Mouse (Mus musculus) layer of hippocampus, postnatal 36 days (tissue): ENCODE measurements around the gene Prim1. TPM values are rescaled to one million over a fixed set of nuclear protein-coding genes. Genes with fewer than 3 reads are reported as not detected.
"Not testable (repeated sequence)": the region's sequence is repeated elsewhere in the genome, so short reads cannot be mapped to it uniquely, and the experiment has no call there.

Experiments used
- DNase-seq, 2 experiments: peaks; one replicate each; pipeline ENCODE4 v3.0.0; 2022
- total RNA-seq, 2 experiments: library from RNA; stranded (reverse); gene quantifications; 2 replicates each; pipeline ENCODE4 v1.2.3; 2021

Gene Prim1
- total RNA-seq, 2 experiments from 2014 or later: 5.8 to 7.3 TPM

DNA sequence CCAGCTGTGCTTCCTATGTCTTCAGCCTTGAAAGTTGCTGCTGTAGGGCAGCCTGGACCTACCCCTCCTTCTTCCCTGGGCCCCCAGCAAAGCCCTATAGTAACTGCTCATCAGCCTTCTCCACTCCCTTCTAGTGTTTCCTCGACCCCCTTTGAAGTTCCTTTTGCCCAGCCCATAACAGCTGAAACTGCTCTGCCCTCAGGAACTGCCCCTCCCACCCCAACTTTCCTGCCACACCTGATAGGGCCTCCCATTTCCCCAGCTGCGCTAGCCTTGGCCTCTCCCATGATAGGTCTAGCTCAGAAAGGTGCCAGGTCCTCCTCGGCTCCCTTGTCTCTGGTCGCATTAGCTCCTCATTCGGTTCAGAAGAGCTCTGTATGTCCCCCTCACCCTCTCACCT lies 24.2 kb downstream of the Prim1 start:
- no peak for DNase-seq

DNA sequence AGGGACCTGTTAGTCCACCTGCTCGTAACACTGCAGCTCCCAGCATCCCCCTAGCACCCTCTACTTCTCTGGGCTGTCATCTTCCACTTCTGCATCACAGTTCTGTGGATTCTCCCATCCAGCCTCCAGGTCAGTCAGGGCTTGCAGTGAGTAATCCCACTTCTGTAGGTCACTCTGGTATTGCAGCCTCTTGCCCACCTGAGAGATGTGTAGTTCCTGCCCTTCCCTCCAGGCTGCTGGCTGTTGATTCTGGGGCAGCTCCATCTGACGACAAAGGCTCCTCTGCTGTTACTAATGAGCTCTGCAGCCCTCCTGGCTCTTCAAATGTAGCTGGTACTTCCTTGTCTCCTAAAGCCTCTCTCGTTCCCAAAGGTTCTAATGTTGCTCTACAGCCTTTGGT lies 24.9 kb downstream of the Prim1 start:
- DNase-seq: no peak

DNA sequence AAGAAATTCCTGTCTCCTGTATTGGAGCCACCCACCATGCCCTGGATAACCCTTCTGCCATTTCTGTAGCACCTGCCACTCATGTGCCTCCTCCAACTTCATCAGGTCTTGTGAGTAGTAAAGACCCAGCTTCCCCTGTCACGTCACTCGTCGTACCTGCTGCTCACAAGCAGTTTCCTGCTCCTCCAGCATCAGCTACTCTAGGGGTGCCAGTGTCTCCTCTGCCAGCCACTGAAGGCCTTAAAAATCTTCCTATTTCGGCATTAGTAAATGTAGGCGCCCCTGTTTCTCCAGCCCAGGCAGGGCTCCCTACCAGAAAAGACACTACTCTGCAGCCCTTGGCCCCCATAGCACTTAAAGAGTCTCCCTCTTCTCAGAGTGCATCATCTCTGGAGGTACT lies 25.3 kb downstream of the Prim1 start:
- no peak for DNase-seq

DNA sequence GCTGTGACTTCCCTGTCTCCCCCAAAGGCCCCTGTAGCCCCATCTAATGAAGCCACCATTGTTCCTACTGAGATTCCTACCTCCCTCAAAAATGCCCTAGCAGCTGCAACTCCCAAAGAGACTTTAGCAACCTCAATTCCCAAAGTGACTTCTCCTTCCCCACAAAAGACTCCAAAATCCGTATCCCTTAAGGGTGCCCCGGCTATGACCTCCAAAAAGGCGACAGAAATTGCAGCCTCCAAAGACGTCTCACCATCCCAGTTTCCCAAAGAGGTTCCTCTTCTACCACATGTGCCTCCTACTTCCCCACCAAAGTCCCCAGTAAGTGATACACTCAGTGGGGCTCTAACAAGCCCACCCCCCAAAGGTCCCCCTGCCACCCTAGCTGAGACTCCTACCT lies 26.7 kb downstream of the Prim1 start:
- DNase-seq: no peak

DNA sequence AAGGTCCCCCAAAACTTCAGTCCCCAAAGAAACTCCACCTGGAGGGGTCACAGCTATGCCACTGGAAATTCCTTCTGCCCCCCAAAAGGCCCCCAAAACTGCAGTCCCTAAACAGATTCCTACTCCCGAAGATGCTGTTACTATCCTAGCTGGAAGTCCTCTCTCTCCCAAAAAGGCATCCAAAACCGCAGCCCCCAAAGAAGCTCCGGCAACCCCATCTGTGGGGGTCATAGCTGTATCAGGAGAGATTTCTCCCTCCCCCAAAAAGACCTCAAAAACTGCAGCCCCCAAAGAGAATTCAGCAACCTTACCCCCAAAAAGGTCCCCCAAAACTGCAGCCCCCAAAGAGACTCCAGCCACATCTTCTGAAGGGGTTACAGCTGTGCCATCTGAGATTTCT lies 27.5 kb downstream of the Prim1 start:
- DNase-seq: no peak

DNA sequence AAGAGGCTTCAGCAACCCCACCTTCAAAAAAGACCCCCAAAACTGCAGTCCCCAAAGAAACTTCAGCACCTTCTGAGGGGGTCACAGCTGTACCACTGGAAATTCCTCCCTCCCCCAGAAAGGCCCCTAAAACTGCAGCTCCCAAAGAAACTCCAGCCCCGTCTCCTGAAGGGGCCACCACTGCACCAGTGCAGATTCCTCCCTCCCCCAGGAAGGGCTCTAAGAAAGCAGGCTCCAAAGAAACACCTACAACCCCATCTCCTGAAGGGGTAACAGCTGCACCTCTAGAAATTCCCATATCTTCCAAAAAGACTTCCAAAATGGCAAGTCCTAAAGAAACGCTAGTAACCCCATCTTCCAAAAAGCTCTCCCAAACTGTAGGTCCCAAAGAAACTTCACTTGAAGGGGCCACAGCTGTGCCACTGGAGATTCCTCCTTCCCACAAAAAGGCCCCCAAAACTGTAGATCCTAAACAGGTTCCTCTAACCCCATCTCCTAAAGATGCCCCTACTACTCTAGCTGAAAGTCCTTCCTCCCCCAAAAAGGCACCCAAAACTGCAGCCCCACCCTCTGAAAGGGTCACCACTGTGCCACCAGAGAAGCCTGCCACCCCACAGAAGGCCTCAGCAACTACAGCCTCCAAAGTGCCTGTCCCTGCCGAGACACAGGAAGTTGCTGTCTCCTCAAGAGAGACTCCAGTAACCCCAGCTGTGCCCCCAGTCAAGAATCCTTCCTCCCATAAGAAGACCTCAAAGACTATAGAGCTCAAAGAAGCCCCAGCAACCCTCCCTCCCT lies 28.3 kb downstream of the Prim1 start:
- DNase-seq: no peak

DNA sequence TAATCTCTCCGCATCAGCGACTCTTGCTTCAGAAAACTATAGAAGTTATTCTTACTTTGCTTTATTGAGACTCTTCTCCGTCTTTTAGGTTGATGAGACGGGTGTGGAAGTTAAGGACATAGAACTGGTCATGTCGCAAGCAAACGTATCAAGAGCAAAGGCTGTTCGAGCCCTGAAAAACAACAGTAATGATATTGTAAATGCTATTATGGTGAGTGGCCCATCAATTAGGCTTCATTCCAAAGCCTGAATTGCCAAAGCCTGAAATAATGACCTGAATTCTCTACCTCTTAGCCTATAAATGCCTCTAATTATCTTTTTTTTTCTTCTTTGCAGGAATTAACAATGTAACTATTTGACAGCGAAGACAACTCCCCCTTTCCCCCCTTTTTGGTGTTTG lies 33.2 kb downstream of the Prim1 start:
- no peak for DNase-seq

DNA sequence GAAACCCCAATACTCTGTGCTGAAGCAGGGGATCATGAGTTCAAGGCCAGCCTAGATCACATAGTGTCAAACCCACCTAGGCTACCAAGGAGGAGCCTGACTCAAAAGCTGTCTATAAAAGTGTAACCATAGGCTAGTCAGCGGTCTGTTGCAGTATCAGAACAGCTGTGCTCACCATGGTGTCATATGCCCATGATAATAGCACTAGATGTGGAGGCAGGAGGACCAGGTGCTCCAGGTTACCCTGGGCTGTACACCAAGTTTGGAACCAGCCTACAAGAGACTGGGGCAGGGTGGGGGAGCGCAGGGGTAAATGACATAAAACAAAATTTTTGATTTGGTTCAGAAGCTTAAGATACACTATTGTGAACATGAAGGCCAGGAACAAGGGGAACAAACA lies 34.8 kb downstream of the Prim1 start:
- DNase-seq: no peak

DNA sequence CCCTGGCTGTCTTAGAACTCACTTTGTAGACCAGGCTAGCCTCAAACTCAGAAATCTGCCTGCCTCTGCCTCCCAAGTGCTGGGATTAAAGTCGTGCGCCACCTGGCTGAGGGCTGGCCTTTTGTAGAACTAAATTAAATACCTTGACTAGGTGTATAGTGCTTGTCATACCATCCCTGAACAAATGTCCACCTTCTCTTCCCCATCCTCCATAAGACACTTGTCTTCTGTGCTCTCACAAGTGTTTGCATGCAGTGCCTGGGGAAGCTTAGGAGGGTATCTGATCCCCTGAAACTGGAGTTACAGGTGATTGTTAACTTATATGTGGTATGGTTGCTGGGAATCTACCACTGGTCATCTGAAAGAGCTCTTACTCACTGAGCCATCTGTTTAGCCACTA lies 35.4 kb downstream of the Prim1 start:
- DNase-seq: no peak

DNA sequence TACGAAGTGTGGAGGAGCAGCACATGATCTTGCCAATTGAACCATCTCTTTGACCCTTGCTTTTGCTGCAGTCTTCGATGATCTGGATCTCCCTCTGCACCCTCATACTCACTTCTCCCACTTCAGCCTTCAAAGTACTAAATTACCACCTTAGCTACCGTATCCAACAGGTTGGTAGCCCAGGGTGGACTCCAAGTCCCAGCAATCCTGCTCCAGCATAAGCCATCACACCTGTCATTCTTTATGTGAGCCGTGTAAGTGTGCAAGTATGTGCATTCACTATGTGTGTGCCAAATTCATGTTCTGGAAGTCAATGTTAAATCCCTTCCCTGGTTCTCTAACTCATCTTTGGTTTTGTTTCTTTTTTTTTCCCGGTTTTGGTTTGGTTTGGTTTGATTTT lies 36.6 kb downstream of the Prim1 start:
- no peak for DNase-seq

DNA sequence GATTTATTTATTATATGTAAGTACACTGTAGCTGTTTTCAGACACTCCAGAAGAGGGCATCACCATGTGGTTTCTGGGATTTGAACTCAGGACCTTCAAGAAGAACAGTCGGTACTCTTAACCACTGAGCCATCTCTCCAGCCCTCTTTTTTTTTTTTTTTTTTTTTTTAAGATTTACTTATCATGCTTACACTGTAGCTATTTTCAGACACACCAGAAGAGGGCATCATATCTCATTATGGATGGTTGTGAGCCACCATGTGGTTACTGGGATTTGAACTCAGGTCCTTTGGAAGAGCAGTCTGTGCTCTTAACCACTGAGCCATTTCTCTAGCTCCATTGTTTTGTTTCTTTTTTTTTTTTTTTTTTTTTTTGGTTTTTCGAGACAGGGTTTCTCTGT lies 37.2 kb downstream of the Prim1 start:
- DNase-seq: not testable (repeated sequence)

DNA sequence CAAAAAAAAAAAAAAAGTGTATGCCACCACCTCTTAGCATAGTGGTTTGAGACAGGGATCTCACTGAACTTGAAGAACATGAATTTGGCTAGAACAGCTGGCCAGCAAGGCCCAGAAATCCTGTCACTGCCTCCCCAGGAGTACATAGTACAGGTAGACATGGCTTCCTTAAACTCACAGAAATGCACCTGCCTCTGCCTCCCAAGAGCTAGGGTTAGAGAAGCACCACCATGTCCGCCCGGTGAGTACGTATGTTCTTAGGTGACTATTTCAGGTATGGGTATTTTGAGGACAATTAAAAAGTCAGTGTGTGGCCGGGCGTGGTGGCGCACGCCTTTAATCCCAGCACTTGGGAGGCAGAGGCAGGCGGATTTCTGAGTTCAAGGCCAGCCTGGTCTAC lies 38.0 kb downstream of the Prim1 start:
- no peak for DNase-seq

DNA sequence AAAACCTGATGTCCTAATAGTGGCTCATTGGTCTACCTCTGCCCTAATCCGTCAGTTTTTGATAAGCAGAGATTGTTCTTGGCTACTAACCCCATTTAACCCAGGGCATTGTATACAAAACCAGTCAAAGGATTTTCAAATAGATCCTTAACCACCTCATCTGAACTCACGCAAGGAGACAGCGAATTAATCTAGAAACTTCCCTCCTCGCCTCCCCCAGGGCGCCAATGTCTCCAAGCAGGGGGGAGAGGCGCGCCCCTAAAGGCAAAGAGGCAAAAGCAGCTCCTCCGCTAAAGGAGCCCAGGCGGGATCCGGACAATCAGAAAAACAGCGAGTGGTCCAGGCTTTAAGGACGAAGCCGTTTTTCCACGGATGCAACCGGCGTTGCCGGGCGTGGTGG lies 43.2 kb downstream of the Prim1 start:
- DNase-seq: no peak

DNA sequence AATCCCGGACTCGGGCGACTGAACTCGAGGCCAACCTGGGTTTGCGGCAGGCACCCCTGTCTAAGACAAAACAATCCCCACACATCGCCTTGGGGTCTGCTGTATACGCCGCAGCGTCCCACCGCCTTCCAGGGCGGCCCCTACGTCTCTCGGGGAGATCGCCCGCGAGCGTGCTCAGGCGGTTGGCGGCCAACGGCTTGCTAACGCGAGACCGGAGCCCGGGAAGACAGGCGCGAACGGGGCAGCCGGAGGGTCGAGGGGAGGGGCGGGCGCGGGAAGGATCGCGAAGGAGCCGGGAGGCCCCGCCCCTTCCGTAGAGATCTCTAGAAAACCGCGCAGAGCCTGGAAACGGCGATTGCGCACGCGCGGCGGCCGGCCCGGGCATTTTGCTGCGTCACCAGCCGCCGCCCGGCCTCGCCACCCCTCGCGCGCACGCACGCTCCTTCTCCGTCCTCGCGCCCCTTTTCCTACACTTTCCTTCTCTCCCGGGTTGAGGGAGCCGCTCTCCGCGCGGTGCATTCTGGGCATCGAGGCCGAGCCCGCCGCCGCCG lies 43.7 kb downstream of the Prim1 start, which contains the start of gene Ptges3:
TSS of gene Ptges3 (plus strand) at position 354 of the 551 bp plus-strand sequence.
- DNase-seq: peak; percentile 96

DNA sequence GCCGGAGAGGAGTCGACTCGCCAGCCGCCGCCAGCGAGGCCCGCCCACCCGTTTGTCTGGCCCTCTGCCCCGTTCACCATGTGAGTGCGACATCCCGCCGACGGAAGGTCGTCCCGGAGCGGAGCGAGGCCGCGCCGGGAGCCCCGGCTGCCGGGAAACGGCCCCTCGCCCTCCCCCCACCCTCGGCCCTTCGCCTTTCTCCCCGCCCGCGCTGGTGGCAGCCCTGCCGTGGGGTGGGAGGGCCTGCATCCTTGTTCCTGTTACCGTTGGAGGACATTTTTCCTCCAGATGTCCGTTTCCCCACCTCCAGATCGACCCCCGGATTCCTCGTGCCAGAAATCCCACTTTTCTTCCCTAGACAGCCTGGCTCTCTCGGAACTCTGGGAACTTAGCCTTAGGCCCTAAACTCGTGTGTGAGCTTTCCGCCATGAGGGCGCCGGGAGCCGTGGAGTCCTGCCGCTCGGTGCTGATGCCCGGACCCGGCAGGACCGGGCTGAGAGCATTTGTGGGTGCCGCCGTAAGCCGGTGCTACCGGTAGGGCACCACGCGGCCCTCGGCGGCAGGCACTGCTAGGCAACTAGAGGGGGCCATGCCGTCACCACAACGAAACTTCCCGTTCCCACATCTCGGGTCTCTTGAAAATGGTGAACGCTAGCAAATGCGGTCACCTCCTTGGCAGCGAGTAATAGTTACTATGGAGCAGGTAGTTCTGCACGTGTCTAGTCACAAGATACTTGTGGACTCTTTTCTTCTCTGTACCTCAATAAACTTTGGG lies 44.4 kb downstream of the Prim1 start:
- DNase-seq: peak; percentile 46 to 48

DNA sequence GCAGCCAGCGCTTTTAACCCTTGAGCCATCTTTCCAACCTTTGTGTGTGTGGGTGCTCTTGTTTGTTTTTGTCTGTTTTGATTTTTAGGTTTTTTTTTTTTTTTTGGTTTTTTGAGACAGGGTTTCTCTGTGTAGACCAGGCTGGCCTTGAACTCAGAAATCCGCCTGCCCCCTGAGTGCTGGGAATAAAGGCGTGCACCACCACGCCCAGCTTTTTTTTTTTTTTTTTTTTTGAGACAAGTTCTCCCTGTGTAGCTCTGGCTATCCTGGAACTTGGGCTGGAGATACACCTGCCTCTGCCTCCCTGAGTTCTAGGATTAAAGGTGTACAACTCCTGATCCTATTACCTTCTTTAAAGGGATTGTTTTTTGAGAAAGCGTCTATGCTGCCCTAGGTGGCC lies 46.1 kb downstream of the Prim1 start:
- DNase-seq: no peak

DNA sequence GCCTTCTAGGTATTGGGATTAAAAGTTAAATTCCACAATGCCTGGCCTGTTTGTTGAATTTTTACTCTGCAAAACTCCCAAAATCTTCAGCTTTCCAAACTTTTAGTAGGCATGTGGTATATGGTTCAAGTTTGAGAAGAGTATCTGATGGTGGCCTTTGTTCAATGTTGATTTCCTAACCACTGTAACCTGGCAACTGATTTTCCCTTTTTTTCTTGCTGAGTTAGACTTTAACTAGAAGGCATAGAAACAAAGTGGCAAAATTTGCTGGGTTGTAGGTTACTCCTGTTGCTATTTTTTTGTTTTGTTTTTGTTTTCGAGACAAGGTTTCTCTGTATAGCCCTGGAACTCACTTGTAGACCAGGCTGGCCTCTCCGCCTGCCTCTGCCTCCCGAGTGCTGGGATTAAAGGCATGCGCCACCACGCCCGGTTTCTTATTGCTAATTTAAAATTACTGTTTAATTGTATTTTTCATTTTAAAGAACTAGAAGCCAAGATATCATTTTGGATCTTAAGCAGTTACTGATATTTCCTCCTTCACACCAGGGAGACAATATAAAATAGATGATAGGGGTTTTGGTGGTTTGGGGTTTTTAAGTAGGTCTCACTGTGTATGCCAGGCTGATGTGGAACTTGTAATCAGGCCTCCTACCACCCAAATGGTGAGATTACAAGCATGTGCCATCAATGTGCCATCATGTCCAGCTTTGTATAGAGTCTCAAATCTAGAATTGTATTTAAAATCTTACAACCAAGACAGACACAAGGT lies 47.4 kb downstream of the Prim1 start:
- DNase-seq: no peak

DNA sequence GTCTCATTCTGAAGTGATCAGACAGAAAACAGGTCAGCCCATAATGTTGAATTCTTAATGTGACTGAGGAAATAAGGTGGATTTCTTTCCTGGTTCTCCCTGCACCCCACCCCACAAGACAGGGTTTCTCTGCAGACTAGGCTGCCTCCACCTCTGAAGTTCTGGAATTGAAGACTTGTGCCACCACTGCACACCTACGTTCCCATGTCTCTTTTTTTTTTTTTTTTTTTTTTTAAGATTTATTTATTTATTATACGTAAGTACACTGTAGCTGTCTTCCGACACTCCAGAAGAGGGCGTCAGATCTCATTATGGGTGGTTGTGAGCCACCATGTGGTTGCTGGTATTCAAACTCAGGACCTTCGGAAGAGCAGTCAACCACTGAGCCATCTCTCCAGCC lies 51.1 kb downstream of the Prim1 start:
- DNase-seq: no peak

DNA sequence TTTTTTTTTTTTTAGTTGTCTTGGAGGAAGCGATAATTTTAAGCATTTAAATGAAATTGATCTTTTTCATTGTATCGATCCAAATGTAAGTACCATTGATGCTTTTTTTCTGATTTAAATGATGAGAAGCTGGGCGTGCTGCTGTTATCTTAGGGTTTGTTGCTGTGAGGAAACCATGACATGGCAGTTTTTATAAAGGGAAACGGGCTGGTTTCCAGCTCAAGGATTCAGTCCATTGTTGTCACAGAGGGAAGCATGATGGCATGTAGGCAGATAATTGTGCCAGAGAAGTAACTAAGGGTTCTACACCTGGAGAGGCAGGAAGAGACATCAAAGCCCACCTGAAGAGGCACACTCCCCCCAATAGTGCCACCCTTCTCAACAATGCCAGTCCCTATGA lies 54.2 kb downstream of the Prim1 start:
- no peak for DNase-seq

DNA sequence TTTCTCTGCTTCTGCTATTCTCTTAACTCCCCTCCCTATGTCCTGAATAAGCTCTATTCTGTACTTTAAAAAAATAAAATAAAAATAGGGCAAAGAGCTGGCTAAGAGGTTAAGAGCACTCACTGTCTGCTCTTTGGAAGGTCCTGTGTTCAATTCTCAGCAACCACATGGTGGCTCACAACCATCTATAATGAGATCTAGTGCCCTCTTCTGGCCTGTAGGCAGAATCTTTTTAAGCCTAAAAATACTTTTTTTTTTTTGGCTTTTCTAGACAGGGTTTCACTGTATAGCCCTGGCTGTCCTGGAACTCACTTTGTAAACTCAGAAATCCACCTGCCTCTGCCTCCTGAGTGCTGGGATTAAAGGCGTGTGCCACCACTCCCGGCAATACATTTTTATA lies 55.5 kb downstream of the Prim1 start:
- not testable (repeated sequence) for DNase-seq

DNA sequence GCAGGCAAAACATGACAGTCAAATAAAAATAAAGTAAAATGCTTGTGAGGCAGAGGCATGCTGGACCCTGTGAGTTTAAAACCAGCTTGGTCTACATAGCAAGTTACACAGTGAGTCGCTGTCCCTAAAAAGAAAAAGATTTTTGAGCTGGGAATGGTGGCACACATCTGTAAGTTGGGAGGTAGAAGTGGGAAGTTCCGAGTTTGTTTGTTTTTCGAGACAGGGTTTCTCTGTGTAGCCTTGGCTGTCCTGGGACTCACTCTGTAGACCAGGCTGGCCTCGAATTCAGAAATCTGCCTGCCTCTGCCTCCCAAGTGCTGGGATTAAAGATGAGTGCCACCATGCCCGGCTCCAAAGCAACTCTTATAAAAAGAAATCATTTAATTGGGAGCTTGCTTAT lies 63.3 kb downstream of the Prim1 start:
- not testable (repeated sequence) for DNase-seq
